Mouse (Mus musculus) c-Kit-positive CD71-negative TER-119-negative erythroid progenitor cells, embryonic 14.5 days (primary cell): ENCODE data around the gene Mob3a.
A peak's percentile ranks its signal among the peaks of the same experiment; 100 is the strongest.

Experiments used
- DNase-seq: peaks from one replicate; pipeline ENCODE4 v3.0.0-alpha.2; 2013; ENCODE audit warnings: low read depth

Gene Mob3a

DNA sequence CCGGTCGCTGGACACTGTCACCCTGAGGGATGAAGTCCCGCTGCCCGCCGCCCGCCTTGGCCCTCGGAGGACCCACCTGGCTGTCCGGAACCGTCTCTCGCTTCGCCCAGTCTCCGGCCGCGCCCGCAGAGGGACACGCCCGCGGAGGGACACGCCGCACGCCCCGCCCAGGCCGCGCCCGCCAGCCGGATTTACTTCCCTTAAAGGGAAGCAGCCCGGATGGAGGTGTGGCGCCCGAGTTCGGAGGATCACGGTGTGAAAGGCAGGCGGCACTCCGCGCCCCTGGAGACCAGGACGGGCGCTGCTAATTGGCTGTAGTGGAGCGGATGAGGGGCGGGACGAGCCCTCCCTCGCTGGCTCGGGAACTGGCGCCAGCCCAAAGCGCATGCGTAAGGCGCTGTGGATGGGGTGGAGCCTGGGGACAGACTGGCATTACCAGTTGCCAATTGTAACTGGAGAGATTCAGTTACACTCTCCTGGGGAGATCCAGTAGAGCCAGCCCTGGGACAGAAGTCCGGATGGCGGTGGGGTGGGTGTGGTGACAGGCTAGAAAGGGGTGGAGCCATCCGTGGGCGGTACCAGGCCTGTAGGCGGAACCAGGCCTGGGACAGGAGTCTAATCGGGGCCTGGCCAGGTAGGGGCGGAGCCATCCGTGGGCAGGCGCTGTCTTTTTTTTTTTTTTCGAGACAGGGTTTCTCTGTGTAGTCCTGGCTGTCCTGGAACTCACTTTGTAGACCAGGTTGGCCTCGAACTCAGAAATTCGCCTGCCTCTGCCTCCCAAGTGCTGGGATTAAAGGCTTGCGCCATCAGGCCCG lies at the start of gene Mob3a, which contains the start of gene Izumo4:
TSS of gene Mob3a (minus strand) at position 257 of the 815 bp plus-strand sequence.
TSS of gene Izumo4 (plus strand) at position 464 of the 815 bp plus-strand sequence.
- peak; percentile 97 for DNase-seq

DNA sequence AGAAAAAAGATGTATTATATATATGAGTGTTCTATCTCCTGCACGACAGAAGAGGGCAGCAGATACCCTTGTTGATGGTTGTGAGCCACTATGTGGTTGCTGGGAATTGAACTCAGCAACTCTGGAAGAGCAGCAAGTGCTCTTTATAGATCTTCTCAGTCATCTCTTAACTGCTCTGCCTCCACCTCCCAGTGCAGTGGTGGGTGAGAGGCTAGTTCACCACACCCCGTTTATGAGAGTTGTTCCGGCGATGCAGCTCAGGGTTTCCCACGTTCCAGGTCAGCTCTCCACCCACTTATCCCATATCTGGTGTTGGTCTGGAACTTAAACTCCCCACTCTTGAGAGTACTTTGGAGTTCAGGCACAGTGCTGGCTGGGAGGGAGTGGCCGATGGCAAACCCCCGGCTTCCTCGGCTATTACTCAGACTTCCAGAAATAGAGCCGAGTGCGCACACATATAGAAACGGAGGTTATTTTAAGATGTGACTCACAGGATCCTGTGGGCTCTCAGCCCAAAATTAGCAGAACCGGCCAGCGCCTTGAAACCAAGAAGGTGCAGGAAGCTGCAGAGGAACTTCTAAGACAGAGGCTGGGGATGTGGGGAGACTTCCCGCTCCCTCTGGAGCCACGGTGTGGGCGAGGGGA lies 49.5 kb upstream of the Mob3a start:
- peak; percentile 80 for DNase-seq

DNA sequence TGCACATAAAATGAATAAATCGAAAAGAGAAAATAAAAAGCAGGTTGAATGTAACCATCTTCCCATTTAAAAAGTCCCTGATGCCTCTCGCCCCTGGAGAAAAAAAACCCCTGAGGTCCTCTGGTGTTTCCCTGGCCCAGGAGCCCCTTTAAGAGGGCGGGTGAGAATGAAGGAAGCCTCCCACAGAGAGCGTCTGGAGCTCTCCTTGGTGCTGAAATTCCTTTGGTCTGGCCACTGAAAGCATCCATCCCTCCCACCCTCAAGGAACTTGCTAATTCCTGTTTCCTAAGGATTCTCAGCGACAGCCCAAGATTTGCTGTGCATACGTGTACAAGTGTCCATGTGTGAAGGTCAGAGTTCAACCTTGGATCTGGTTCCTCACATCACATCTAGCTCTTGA lies 46.8 kb upstream of the Mob3a start:
- DNase-seq: peak; percentile 90

DNA sequence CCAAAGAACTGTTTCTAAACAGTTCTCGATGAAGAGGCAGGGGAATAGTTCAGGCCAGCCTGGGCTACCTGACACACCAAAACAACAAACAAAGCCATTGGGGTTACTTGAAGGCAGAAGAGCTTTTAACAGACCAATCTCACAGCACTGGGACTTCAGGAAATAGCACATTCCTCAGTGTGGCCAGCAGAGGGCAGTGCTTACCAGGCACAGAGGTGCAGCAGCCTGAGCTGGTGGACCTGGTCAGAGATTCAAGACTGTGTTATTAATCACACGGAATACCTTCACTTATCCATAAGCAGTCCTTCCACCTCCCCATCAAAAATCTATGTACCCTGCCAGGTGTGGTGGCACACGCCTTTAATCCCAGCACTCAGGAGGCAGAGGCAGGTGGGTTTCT lies 45.6 kb upstream of the Mob3a start:
- DNase-seq: peak; percentile 72

DNA sequence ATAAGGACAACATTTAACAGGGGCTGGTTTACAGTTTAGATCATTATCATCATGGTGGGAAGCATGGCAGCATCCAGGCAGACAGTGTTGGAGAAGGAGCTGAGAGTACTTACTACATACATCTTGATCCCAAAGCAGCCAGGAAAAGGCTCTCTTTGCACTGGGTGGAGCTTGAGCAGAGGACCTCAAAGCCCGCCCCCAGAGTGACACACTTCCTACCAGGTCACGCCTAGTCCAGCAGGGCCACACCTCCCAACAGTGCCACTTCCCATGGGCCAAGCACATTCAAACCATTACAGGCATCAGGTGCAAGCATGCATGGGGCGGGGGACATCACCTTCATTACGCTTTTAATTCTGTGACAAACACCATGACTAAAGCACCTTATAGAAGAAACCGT lies 42.5 kb upstream of the Mob3a start:
- DNase-seq: peak; percentile 50

DNA sequence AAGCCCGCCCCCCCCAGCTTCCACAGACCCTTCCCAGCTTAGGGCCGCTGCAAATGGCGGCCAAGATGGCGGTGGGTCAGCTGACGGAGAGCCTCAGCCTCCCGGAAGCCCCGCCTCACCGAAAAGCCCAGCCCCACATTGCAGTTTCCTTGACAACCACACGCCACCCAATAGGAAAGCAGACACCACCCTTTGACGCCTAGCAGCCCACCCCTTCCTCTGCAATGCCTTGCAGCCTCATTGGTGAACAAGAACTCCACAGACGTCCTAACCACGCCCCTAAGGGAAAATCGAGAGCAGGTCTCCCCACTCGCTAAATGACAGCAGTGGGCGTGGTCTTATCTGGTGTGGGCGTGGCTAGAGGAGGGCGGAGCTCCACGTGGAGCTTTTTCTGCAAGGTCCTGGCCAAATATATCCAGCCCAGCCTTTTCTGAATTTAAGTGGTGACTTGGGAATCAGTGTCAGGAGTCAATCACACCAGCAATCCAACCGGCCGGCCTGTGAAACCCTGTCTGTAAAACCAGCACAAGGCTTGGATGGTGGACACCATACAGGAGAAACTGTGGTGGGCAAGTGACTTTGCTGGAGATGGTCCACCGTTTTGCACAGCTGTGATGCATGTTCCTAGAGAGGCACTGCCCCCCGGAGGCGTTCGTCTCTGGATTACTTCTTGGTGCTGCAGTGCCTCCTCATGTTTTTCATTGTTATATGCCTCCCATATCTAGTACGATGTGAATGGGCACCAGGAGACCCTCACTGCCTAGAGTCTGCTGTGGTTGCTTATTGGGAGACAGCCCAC lies 40.6 kb upstream of the Mob3a start, which contains the start of gene Ap3d1:
TSS of gene Ap3d1 (minus strand) at position 85 of the 799 bp plus-strand sequence.
- DNase-seq: peak; percentile 100

DNA sequence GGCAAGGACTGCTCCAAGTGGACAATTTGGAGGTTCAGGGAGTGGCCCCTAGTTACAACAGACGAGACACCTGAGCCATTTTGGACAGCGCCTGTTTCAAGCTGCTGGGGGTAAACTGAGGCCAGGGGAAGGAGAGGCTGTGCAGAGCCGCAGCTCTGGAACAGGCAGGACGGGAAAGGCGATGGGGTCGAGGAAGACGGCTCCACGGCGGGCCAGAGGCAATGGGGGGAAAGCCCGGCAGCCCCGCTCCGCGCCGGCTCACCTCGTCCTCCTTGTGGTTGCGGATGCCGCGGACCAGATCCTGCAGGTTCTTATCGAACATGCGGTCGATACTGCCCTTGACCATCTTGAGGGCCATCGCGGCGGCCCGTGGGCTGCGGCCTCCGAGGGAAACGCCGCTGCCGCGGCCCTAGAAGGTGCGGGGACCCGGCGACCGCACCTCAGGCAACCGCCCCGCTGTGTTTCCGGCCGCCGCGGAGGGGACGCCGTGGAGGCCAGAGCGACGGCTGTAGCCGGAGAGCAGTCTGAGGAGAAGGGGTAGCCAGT lies 39.9 kb upstream of the Mob3a start:
- DNase-seq: no peak

DNA sequence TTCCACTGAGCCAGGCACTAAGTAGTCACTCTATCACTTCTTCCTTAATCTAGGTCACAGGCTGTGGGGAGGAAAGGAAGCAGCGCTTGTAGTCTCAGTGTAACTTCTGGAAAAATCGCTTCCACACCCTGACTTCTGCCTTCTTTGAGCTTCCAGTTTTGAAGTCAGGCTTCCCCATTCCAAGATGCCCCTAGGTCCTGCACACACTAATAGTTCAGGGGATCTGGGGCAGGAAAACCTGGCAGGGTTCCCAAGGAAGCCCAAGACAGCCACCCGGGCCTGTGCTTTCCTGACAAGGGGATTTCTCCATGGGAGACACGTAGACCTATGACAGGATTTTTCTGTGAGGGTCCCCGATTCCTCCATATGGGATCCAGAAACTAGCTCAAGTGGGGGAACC lies 39.4 kb upstream of the Mob3a start:
- DNase-seq: no peak

DNA sequence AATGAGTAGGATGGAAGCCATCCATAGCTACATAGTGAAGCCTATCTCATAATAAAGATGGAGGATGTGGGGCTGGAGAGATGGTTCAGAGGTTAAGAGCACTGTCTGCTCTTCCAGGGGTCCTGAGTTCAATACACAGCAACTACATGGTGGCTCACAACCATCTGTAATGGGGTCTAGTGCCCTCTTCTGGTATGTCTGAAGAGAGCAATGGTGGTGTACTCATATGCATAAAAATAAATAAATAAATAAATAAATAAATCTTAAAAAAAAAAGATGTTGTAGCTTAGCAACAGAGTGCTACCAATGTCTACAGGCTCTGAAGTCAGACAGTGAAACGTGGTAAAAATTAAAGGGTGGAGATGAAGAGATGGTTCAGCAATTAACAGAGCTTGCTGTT lies 36.9 kb upstream of the Mob3a start:
- DNase-seq: no peak

DNA sequence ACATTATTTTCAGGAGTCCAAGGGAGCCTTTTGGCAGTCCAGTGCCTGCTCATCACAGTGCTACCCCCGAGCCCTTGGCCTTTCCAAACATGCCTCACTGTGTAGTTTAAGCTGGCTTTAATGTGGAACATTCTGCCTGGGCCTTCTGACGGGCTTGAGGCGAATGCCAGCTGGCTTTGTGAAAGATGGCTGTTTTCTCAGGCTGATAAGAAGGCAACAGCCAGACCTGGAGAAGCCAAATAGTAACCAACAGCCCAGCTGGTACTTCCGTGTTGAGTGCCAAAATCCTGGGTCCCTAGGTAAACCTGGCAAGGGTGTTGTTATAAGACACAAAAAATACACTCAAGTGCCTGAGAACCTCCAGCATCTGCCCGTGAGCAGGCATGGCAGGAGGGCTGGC lies 35.0 kb upstream of the Mob3a start:
- DNase-seq: no peak

DNA sequence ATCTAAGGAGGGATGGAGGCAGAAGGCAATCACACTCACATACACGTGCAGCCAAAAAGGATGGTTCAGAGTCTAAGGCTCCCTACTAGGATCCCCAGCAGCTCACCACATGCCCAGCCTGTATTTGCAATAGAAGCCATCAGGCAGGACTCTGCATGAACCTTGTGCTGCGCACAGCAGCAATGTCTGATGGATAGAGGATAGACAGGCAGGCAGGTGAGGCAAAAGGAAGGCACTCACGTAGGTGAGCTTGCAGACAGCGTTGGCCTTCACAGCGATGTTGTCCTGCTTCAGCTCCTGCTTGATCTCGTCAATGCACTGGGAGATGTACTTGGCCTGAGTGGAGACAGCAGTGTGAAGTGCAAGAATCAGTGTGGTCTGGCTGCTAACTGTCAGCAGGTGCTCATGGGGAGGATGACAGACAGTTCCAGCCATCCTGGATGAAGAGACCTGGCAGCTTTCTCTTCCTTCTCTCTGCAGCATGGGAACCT lies 30.9 kb upstream of the Mob3a start:
- DNase-seq: no peak

DNA sequence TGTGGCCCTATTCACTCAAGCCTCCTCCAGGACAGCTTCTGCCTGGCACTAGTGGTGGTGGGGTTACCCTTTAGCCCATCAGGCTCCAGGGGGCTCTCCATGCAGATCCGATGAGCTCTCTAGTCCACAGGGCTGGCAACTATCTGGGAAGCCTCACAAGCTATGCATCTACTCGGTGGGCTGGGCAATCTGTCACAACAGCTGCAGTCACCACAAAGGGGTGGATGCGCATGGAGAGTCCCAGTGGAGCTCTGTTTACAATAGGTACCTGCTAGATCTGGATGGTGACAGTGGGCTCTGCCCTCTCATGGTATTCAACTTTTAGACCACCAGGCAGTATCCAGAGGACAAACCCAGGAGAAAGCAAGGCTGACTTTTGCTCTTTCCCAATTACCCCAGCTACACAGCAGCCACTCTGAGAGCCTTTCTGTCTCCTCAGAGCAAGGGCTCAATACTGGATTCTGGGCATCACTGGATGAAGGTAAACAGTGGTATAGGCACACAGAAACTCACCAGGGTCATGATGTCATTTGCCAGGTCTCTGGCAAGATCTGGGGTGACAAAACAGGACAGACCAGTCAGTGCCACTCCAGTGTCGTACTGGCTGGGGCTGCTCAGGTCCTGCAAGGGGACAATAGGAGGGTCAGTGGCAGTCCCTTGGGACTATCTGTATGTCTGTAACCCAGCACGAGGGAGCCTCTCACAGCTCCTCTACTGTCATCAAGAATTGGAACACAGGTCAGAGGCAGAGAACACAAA lies 25.8 kb upstream of the Mob3a start:
- no peak for DNase-seq

DNA sequence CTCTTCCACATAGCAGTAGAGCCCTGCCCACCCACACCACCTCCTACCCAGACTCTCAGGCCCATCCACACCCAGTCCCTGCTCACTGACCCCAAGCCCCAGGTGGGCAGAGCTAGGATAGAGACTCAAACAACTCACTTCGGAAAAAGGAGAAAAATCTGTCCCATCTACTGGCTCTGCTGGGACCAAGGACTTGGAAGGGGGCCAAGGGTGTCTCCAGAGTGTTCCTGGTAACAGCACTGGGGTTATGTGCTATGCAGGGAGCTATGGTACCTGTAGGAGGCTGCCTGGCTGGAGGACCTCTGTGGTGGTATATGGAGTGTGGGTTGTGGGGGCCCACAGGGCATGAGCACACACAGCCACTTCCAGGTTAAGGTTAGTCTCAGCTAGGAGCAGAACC lies 15.5 kb upstream of the Mob3a start:
- DNase-seq: no peak

DNA sequence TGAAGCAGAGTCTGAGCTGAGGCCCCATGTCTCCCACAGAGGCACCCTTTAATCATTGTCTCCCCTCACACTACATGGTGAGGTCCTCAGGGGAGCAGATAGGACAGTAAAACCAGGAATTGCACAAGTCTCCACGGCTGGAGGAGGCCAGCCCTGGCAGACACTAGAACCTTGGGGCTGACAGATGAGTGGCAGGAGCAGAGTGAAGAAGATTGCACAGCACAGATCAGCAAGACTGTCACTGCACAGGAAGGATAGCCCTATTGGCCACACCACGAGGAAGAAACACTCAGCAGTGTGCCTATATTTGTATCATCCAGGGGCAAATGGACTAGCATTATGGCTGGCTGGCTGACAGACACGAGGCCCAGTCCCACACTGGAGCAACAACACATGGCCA lies 9.1 kb upstream of the Mob3a start:
- DNase-seq: no peak

DNA sequence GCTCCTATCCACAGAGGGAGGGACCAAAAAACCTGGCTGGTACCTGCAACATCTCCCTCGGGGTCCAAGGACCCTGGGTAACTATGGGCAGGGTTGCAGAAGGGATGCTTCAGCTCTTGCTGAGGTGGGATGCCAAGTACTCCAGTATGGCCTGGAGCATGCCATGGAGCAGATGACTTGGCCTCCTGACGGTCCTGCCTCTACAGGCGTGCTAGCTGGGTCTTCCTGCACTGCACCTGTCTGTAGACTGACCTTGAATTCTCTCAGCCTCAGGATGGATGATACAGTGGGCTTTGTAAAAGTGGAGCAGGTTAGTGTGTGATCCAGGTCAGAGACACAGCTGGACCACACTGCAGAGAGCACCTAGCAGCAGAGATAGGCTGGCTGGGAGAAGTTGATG lies 3.7 kb upstream of the Mob3a start:
- no peak for DNase-seq

DNA sequence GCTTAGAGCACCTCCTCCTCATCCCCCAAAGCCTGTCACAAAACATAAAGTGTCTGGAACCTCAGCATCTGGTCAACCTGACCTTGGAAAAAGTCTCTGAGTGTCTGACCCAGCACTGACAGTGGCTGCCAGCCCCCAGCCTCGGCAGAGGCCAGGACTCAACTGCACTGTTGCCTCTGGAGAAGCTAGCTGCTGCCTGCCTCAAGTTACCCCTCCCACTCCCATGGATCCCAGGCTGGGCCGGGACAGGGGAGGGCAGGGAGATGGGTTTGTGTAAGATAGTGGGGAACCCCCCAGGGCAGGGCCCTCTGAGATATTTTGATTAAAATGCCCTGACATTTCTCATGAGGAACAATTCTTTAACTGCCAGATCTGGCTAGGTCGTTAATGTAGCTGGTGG lies 3.3 kb upstream of the Mob3a start:
- DNase-seq: no peak

DNA sequence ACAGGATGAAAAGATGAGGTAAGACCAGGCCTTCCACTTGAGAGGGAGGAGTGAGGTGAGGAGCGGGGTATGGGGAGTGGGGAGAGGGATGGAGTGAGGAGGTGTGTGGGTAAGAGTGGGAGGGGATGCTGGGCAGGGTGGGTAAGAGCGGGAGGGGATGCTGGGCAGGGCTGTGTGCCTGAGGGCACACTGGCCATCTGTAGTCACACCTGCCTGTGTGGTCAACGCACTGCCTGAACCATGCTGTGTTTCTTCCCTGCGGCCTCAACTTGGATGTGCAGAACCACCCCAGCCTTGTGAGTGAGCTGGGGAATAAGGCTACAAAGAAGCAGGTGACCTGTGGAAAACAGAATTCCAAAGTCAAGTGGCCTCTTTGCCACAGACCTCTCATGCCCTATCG lies 2.6 kb upstream of the Mob3a start:
- DNase-seq: no peak

DNA sequence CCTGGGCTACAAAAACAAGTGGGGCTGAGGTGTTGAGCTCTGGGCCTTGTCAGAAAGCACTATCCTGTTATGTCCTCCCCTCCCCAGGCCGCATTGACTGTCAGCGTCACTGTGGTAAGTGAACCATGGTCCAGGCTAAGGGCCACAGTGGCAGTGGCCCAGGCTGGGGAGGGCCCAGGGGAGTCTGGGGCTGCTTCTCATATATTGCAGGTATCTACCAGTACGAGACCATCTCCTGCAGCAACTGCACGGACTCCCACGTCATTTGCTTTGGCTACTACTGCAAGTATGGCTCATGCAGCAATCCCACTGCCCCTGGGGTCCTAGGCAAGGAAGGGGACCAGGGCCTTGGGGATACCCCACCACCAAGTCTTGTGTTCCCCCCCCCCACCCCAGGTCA lies 1.9 kb upstream of the Mob3a start:
- DNase-seq: no peak

DNA sequence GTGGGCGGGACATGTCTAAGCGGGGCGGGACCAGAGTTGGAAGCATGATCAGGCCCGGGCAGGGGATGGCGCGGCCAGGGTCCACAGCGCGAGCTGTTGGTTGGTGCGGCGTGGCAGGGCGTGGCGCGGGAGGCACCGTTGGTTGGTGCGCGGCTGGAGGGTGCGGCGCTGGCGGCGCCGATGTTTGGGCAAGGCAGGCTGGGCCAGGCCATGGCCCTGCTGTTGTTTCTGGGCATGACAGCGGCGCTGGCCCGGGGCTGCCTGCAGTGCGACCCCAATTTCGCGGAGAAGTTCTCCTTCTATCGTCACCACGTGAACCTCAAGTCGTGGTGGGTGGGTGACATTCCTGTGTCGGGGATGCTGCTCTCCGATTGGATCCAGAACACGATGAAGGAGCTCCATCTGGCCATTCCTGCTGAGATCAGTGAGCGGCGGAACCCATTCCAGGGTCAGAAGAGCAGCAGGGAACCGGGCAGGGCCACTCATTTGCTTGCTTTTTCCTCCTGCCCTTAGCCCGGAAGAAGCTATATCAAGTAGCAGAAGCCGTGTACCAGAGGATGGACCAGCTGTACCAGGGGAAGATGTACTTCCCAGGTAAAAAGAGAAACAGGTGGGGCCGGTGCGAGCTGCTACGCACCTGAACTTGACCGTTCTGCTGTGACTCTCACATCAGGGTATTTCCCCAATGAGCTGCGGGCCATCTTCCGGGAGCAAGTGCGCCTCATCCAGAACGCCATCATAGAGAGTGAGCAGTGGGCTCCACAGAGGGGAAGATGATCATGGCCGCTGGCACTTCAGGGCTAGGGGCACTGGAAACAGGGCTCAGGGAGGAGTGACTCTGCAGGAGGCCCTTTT lies 986 bp upstream of the Mob3a start:
- DNase-seq: peak; percentile 88

DNA sequence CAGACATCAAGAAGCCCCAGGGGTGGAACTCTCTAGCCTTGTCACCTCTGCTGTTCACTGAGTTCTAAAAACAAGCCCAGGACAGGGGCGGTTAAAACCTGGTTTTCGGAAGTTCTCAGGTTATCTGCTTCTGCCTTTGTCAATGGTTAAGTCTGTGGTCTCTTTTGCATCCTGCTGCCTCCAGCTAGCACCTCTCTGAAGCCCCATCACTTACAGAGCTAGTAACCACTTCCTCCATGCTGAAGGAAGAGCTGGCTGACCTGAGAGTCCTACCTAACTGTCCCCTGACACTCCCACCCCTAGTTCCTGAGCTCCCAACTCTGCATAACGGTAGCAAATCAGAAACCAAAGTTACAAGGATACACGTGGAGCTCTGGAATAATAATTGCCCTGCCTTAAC lies 1.0 kb downstream of the Mob3a start:
- DNase-seq: no peak
